Mouse (Mus musculus) kidney, embryonic 15.5 days (tissue): ENCODE results near the gene Ska3. TPM values are rescaled to one million over a fixed set of nuclear protein-coding genes. Genes with fewer than 3 reads are reported as not detected.
"Not testable (repeated sequence)": the region's sequence is repeated elsewhere in the genome, so short reads cannot be mapped to it uniquely, and the experiment has no call there.

ENCODE experiments used
- ATAC-seq: fragments of 200-750 bp; cut with Nextera tagmentation; replicated peaks from 2 replicates; pipeline ENCODE4 v1.8.0; 2017; ENCODE audit warnings: moderate TSS enrichment; ENCODE audit not compliant: low FRiP score
- H3K27ac ChIP-seq: fragments of 300-500 bp; sonication (generic); 2 replicates; pipeline ENCODE4 v1.5.1; 2015; ENCODE audit warnings: mild to moderate bottlenecking, inconsistent platforms
- H3K27me3 ChIP-seq: fragments of 300-500 bp; sonication (generic); 2 replicates; pipeline ENCODE4 v1.6.1; 2015; ENCODE audit warnings: inconsistent platforms
- H3K36me3 ChIP-seq: fragments of 300-500 bp; sonication (generic); 2 replicates; pipeline ENCODE4 v1.6.1; 2015; ENCODE audit warnings: inconsistent platforms
- H3K4me1 ChIP-seq: fragments of 300-500 bp; sonication (generic); 2 replicates; pipeline ENCODE4 v1.6.1; 2015; ENCODE audit warnings: inconsistent platforms
- H3K4me2 ChIP-seq: fragments of 300-500 bp; sonication (generic); 2 replicates; pipeline ENCODE4 v1.6.1; 2015; ENCODE audit warnings: moderate library complexity, mild to moderate bottlenecking, inconsistent platforms
- H3K4me3 ChIP-seq: fragments of 300-500 bp; sonication (generic); replicated peaks from 2 replicates; pipeline ENCODE4 v1.5.1; 2015; ENCODE audit warnings: mild to moderate bottlenecking, inconsistent platforms
- H3K9ac ChIP-seq: fragments of 300-500 bp; sonication (generic); 2 replicates; pipeline ENCODE4 v1.6.1; 2015; ENCODE audit warnings: mild to moderate bottlenecking, inconsistent platforms
- H3K9me3 ChIP-seq: fragments of 300-500 bp; sonication (generic); replicated peaks from 2 replicates; pipeline ENCODE4 v1.6.1; 2016; ENCODE audit warnings: inconsistent platforms
- WGBS: fragments of 180-500 bp; shearing (Covaris S2); methylation state at CpG from one replicate; pipeline ENCODE4 v1.1.7; 2015; ENCODE audit warnings: mixed read lengths; 5-methylcytosine and 5-hydroxymethylcytosine counted together
- polyA plus RNA-seq: library from polyadenylated mRNA; unstranded; fragments of >200 nt; fragmentation: Nextera tagmentation; extraction: Ambion mirVana; gene quantifications from 2 replicates; pipeline ENCODE4 v1.2.1, GENCODE M21; 2015

Gene Ska3
- polyA plus RNA-seq = 43.1 and 44.1 TPM in 2 replicates

GRCm38 (mm10) chr14:57825788-57826751 is at the start of gene Ska3, which contains the start of gene Mrpl57:
Ska3 (minus strand) TSS chr14:57826185.
Mrpl57 (plus strand) TSS chr14:57826234.
- Histone ChIP-seq H3K27ac (peak within 1 kb of the TSS; percentile 98), H3K4me2 (peak within 1 kb of the TSS; percentile 65), H3K4me3 (peak within 1 kb of the TSS; percentile 91), H3K36me3 (peaks cover 27% of the 10 kb centered on the region), H3K27me3 (no peaks in the 10 kb centered on the region), H3K9me3 (no peaks in the 10 kb centered on the region), H3K9ac (peak within 1 kb of the TSS; percentile 92), H3K4me1 (peaks cover 16% of the 10 kb centered on the region)
- peak; percentile 98 for ATAC-seq
- WGBS = under 1% methylated on average over 96 of the region's 96 CpGs

GRCm38 (mm10) chr14:57866676-57867276 is 40.8 kb upstream of the Ska3 start:
- no peak overlapping the region for H3K4me3 ChIP-seq
- no peak overlapping the region for H3K4me2 ChIP-seq
- no peaks in the 10 kb centered on the region for H3K27me3 ChIP-seq
- no peak for ATAC-seq
- no peak overlapping the region for H3K27ac ChIP-seq
- H3K36me3 ChIP-seq = peaks cover 61% of the 10 kb centered on the region
- H3K9ac ChIP-seq = no peak overlapping the region
- no peaks in the 10 kb centered on the region for H3K9me3 ChIP-seq
- 90% methylated on average over 3 of the region's 3 CpGs for WGBS
- H3K4me1 ChIP-seq = no peaks in the 10 kb centered on the region

GRCm38 (mm10) chr14:57865256-57865655 is 39.3 kb upstream of the Ska3 start:
- no peak overlapping the region for H3K27ac ChIP-seq
- no peaks in the 10 kb centered on the region for H3K4me1 ChIP-seq
- no peaks in the 10 kb centered on the region for H3K9me3 ChIP-seq
- no peak overlapping the region for H3K4me3 ChIP-seq
- H3K9ac ChIP-seq = no peak overlapping the region
- H3K4me2 ChIP-seq = no peak overlapping the region
- H3K27me3 ChIP-seq = no peaks in the 10 kb centered on the region
- H3K36me3 ChIP-seq = peaks cover 73% of the 10 kb centered on the region
- WGBS = 92% methylated on average over 3 of the region's 3 CpGs
- no peak for ATAC-seq

- 71% methylated on average over 2 of the region's 2 CpGs for whole genome bisulfite sequencing
- H3K9ac ChIP-seq = no peak overlapping the region
- H3K9me3 ChIP-seq = no peaks in the 10 kb centered on the region
- no peaks in the 10 kb centered on the region for H3K27me3 ChIP-seq
- H3K4me2 ChIP-seq = no peak overlapping the region
- ATAC-seq = no peak
- no peak overlapping the region for H3K27ac ChIP-seq
- H3K4me1 ChIP-seq = no peaks in the 10 kb centered on the region
- no peak overlapping the region for H3K4me3 ChIP-seq
- H3K36me3 ChIP-seq = peaks cover 74% of the 10 kb centered on the region
Observed at GRCm38 (mm10) chr14:57863129-57863528, 37.1 kb upstream of the Ska3 start.

GRCm38 (mm10) chr14:57861987-57862412 is 36.0 kb upstream of the Ska3 start:
- no peak overlapping the region for H3K4me2 ChIP-seq
- H3K27me3 ChIP-seq = no peaks in the 10 kb centered on the region
- peaks cover 80% of the 10 kb centered on the region for H3K36me3 ChIP-seq
- H3K4me1 ChIP-seq = no peaks in the 10 kb centered on the region
- H3K9me3 ChIP-seq = no peaks in the 10 kb centered on the region
- no peak overlapping the region for H3K9ac ChIP-seq
- no peak overlapping the region for H3K4me3 ChIP-seq
- no peak for ATAC-seq
- WGBS = 90% methylated on average over 4 of the region's 4 CpGs
- no peak overlapping the region for H3K27ac ChIP-seq

GRCm38 (mm10) chr14:57859520-57859919 is 33.5 kb upstream of the Ska3 start:
- Histone ChIP-seq H3K9ac (no peak overlapping the region), H3K4me3 (no peak overlapping the region), H3K9me3 (no peaks in the 10 kb centered on the region), H3K4me1 (no peaks in the 10 kb centered on the region), H3K36me3 (peaks cover 80% of the 10 kb centered on the region), H3K27me3 (no peaks in the 10 kb centered on the region), H3K4me2 (no peak overlapping the region), H3K27ac (no peak overlapping the region)
- ATAC-seq = no peak

GRCm38 (mm10) chr14:57858601-57859000 is 32.6 kb upstream of the Ska3 start:
- no peak overlapping the region for H3K4me2 ChIP-seq

GRCm38 (mm10) chr14:57856037-57856436 is 30.1 kb upstream of the Ska3 start:
- H3K4me2 ChIP-seq, H3K9ac ChIP-seq, H3K27ac ChIP-seq, H3K9me3 ChIP-seq, ATAC-seq, H3K4me1 ChIP-seq, H3K4me3 ChIP-seq, H3K27me3 ChIP-seq: not testable (repeated sequence)
- peaks cover 68% of the 10 kb centered on the region for H3K36me3 ChIP-seq

More at GRCm38 (mm10) chr14:57858601-57859000, 32.6 kb upstream of the Ska3 start:
- no peaks in the 10 kb centered on the region for H3K9me3 ChIP-seq
- H3K4me3 ChIP-seq = no peak overlapping the region
- no peak overlapping the region for H3K27ac ChIP-seq
- H3K9ac ChIP-seq = no peak overlapping the region
- H3K27me3 ChIP-seq = no peaks in the 10 kb centered on the region
- 90% methylated on average over 2 of the region's 2 CpGs for WGBS
- ATAC-seq = no peak
- H3K36me3 ChIP-seq = peaks cover 72% of the 10 kb centered on the region
- no peaks in the 10 kb centered on the region for H3K4me1 ChIP-seq

- Histone ChIP-seq H3K9ac (no peak overlapping the region), H3K36me3 (peaks cover 67% of the 10 kb centered on the region), H3K27me3 (no peaks in the 10 kb centered on the region), H3K27ac (no peak overlapping the region), H3K4me3 (no peak overlapping the region), H3K4me1 (no peaks in the 10 kb centered on the region), H3K9me3 (no peaks in the 10 kb centered on the region), H3K4me2 (no peak overlapping the region)
- no peak for ATAC-seq
- WGBS = 92% methylated on average over 2 of the region's 2 CpGs
Observed at GRCm38 (mm10) chr14:57852961-57853360, 27.0 kb upstream of the Ska3 start.

- no peaks in the 10 kb centered on the region for H3K27me3 ChIP-seq
- no peak overlapping the region for H3K9ac ChIP-seq
- no peak for ATAC-seq
- H3K4me2 ChIP-seq = no peak overlapping the region
- peaks cover 60% of the 10 kb centered on the region for H3K36me3 ChIP-seq
- H3K4me1 ChIP-seq = no peaks in the 10 kb centered on the region
- no peak overlapping the region for H3K4me3 ChIP-seq
- WGBS = 83% methylated on average over 3 of the region's 3 CpGs
- H3K9me3 ChIP-seq = no peaks in the 10 kb centered on the region
- no peak overlapping the region for H3K27ac ChIP-seq
Observed at GRCm38 (mm10) chr14:57850330-57850729, 24.3 kb upstream of the Ska3 start.

- Histone ChIP-seq H3K4me2 (no peak overlapping the region), H3K4me3 (no peak overlapping the region), H3K27ac (no peak overlapping the region), H3K36me3 (peaks cover 70% of the 10 kb centered on the region), H3K9me3 (no peaks in the 10 kb centered on the region), H3K9ac (no peak overlapping the region), H3K4me1 (no peaks in the 10 kb centered on the region), H3K27me3 (no peaks in the 10 kb centered on the region)
- WGBS = 90% methylated on average over 2 of the region's 2 CpGs
- no peak for ATAC-seq
Observed at GRCm38 (mm10) chr14:57848646-57849045, 22.7 kb upstream of the Ska3 start.

GRCm38 (mm10) chr14:57848061-57848460 is 22.1 kb upstream of the Ska3 start:
- 85% methylated on average over 5 of the region's 5 CpGs for WGBS

More at GRCm38 (mm10) chr14:57848061-57848460, 22.1 kb upstream of the Ska3 start:
- not testable (repeated sequence) for H3K9me3 ChIP-seq, H3K27ac ChIP-seq, H3K4me3 ChIP-seq, H3K27me3 ChIP-seq, H3K4me1 ChIP-seq, H3K4me2 ChIP-seq, H3K9ac ChIP-seq, ATAC-seq
- peaks cover 66% of the 10 kb centered on the region for H3K36me3 ChIP-seq
